Mouse (Mus musculus) Patski (cell line): Measurements from ENCODE around the gene Gm21411. TPM values are rescaled to one million over a fixed set of nuclear protein-coding genes. Genes with fewer than 3 reads are reported as not detected.
"Not testable (repeated sequence)": the region's sequence is repeated elsewhere in the genome, so short reads cannot be mapped to it uniquely, and the experiment has no call there.

Experiments
- ATAC-seq: fragments of 100-300 bp; one replicate; pipeline ENCODE4 v1.8.0; 2021
- CTCF ChIA-PET: fragments of 350-600 bp; sonication (Branson Sonifier 250); formaldehyde crosslinking; loops from one replicate; lab custom pipeline; 2022; ENCODE audit warnings: inconsistent platforms; lab: Charles Lee
- POLR2A ChIA-PET: fragments of 350-600 bp; sonication (Branson Sonifier 250); formaldehyde crosslinking; loops from one replicate; lab custom pipeline; 2022; ENCODE audit warnings: antibody characterized with exemption, inconsistent platforms; lab: Charles Lee
- DNase-seq: peaks from one replicate; pipeline ENCODE4 v3.0.0-alpha.2; 2011; ENCODE audit warnings: low read depth, low spot score
- H3K27me3 ChIP-seq: fragments of 371-371 bp; one replicate; pipeline ENCODE4 v1.5.1; 2021
- CTCF ChIP-seq: fragments of 100-300 bp; IDR thresholded peaks from one replicate; pipeline ENCODE4 v1.5.1; 2021
- in situ Hi-C: fragments of 300-500 bp; cut with MboI; formaldehyde crosslinking; loops from 3 replicates; pipeline ENCODE4 v1.11.1; 2018; ENCODE audit warnings: low pct_unique_long_range_greater_than_20kb, mixed read lengths
- polyA plus RNA-seq: library from polyadenylated mRNA; unstranded; gene quantifications from one replicate; pipeline ENCODE4 v1.2.3, GENCODE M21; 2021

Gene Gm21411
- polyA plus RNA-seq = not detected

GRCm38 (mm10) chr4:146909386-146910137 lies at the start of gene Gm21411:
Gene Gm21411, minus strand, starts transcription at chr4:146909590.
- ATAC-seq, in situ Hi-C loops, POLR2A ChIA-PET, DNase-seq, CTCF ChIA-PET, H3K27me3 ChIP-seq: not testable (repeated sequence)

DNA sequence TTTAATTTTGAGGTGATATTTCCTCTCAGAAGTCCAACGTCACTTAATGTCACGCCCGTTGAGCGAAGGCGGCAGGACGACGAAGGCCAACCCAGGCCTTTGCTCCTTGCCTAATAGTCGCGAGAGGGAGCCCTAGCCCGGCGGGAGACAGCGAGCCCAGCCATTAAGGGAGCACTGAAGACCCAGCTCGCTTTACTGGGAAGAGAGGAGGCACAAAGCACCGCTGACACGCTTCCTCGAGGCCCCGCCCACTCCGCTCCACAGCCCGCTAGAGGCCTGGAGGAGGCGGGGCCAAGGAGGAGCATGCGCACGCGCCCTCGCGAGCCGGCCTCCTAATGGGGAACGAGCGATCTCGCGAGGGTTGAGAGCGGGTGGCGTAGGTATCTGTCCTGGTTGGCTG lies 32.3 kb upstream of the Gm21411 start:
- in situ Hi-C loops, CTCF ChIA-PET, POLR2A ChIA-PET: not testable (repeated sequence)

DNA sequence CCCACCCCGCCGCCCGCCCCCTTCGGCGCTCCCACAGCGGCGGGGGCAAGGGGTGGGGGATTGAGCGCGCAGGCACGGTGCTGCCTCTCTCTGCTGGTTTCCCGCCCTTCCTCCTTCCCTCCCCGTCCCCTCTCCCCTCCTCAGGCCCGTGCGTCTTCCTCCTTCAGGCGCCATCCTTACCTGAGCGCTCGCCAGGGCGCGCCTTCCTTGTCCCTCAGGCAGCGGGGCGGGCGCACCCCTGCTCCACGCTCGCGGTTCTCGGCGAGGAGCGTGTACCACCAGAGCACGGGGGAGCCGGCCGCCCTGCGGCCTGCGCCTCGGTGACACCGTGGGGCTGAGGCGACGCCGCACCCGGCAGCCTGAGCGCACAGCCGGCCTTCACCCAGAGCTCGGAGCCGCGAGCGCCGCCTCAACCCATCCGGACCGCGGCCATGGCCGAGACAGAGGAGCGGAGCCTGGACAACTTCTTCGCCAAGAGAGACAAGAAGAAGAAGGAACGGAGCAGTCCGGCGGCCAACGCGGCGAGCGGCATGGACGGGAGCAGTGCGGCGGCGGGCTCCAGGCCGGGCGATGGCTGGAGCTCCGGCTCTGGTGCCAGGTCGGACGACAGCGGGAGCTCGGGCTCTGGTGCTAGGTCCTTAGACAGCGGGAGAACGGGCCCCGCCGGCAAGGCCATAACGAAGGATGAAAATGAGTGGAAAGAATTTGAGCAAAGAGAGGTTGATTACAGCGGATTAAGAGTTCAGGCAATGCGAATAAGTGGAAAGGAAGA lies 23.1 kb upstream of the Gm21411 start:
- H3K27me3 ChIP-seq = no peaks in the 10 kb centered on the region
- in situ Hi-C loops = no loop called here
- TF ChIP-seq CTCF = no peak
- CTCF ChIA-PET = no interaction called here
- POLR2A ChIA-PET = no interaction called here
- ATAC-seq (no peak), DNase-seq (no peak)

More for the DNA sequence above, 32.3 kb upstream of the Gm21411 start:
- not testable (repeated sequence) for DNase-seq, ATAC-seq, H3K27me3 ChIP-seq

DNA sequence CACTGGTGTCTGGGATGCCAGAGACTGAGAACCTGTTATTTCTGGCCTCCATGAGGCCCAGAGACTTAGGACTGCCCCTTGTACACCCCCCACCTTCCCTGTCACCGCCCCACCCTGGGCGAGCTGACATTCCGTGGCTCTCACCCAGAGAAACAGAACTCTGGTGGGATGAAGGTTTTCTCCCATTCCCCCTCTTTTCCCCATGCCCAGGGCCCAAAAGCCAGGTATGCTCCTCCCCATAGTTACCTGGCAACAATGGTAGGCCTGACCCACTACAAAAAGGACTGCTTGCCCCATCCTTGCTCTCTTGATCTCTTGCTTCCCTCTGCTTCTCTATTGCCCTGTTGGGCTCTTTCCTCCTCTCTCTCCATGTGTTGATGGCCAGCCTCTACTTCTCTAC lies 5.8 kb upstream of the Gm21411 start:
- ChIA-PET CTCF (no interaction called here), POLR2A (no interaction called here)
- in situ Hi-C loops = no loop called here
- DNase-seq (no peak), ATAC-seq (no peak)
- H3K27me3 ChIP-seq = no peaks in the 10 kb centered on the region
- TF ChIP-seq CTCF = no peak

DNA sequence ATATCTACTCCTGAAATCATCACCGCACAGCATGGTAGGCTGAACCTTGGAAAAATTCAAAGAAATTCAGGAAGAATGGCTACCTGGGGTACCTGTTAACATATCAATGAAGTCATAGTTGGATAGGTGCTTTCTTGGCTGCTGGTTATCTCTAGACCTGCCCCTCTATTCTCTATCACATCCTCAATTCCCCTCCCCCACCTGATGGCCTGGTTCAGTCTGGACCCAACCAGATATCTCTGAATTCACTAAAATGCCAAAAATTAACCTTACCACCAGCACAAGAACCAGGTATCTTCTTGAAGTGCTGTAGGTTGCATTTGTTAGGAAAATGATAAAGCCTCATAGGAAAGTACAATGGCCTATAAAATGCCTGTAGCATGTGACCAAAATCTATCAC lies 1.3 kb downstream of the Gm21411 start:
- CTCF ChIA-PET, DNase-seq, in situ Hi-C loops, H3K27me3 ChIP-seq, ATAC-seq, POLR2A ChIA-PET: not testable (repeated sequence)

- H3K27me3 ChIP-seq, DNase-seq, ATAC-seq, CTCF ChIA-PET, in situ Hi-C loops, POLR2A ChIA-PET: not testable (repeated sequence)
Observed at GRCm38 (mm10) chr4:146904782-146905181, 4.6 kb downstream of the Gm21411 start.

- ATAC-seq, CTCF ChIA-PET, DNase-seq, in situ Hi-C loops, POLR2A ChIA-PET, H3K27me3 ChIP-seq: not testable (repeated sequence)
Observed at GRCm38 (mm10) chr4:146903126-146903525, 6.3 kb downstream of the Gm21411 start.

Other genes with a start within 250 kb of the Gm21411 start
- 0.13 TPM for gene Zfp989, start 62.4 kb upstream of the Gm21411 start, polyA plus RNA-seq
- gene Rex2, start 112.3 kb upstream of the Gm21411 start, polyA plus RNA-seq = 1.1 TPM
- gene Zfp991, start 222.4 kb upstream of the Gm21411 start, polyA plus RNA-seq = 2.1 TPM